Comparison of ENCODE assay signal across 24 mouse cellular contexts in the genomic region with DNA sequence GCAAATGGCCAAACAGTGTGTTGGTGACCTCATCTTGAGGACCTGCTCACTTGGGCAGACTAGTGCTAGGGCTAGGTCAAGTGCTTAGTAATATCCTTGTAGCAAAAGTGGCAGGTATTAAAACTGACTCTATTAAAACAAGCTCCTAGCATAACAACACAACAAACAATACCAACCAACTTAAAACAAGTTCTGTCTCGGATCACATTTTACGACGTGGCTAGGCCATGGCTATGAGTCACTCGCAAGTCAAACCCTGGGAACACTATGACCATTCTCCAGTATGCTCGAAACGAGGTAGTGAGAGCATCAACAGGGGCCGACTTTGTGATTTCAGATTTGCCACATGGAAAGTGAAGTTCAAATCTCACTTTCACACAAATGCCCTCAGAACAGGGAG. TPM values are rescaled to one million over a fixed set of nuclear protein-coding genes. Genes with fewer than 3 reads are reported as not detected.
DNase-seq lines count a peak whose midpoint lies in the region; ATAC-seq and TF ChIP-seq lines count a peak whose summit lies in the region.
"Had no signal": no experiment of that assay in that cellular context is flagged by ENCODE, and none has a peak within 500 bp of the region (broad histone marks: within the 10 kb centered on the region; RNA-seq: fewer than 3 reads in every experiment).

No protein-coding gene starts in this region.

- H3K79me2 ChIP-seq in myocyte (ENCODE audit: control insufficient read depth, insufficient read depth), result no peaks in the 10 kb centered on the region

- no peaks in the 10 kb centered on the region for H3K9me3 ChIP-seq in kidney, embryonic 14.5 days (ENCODE audit: control insufficient read depth, low read length)
- H3K9me3 ChIP-seq in midbrain, embryonic 11.5 days (ENCODE audit: control insufficient read depth, low read length), result no peaks in the 10 kb centered on the region
- H3K9me3 ChIP-seq in midbrain, embryonic 13.5 days, result no peaks in the 10 kb centered on the region
- H3K9me3 ChIP-seq in kidney, embryonic 16.5 days (ENCODE audit: low read length), result no peaks in the 10 kb centered on the region
- H3K9me3 ChIP-seq: embryonic facial prominence, embryonic 10.5 days; embryonic facial prominence, embryonic 15.5 days; hindbrain, embryonic 13.5 days had no signal

- no peaks in the 10 kb centered on the region for H3K27me3 ChIP-seq in kidney, embryonic 14.5 days (ENCODE audit: control insufficient read depth, insufficient read depth, low read length)
- H3K27me3 ChIP-seq in midbrain, embryonic 11.5 days (ENCODE audit: control insufficient read depth, insufficient read depth, low read length), result no peaks in the 10 kb centered on the region
- H3K27me3 ChIP-seq in midbrain, embryonic 13.5 days, result no peaks in the 10 kb centered on the region
- H3K27me3 ChIP-seq in myocyte (ENCODE audit: control insufficient read depth, insufficient read depth, insufficient read length), result no peaks in the 10 kb centered on the region
- no peaks in the 10 kb centered on the region for H3K27me3 ChIP-seq in kidney, embryonic 16.5 days (ENCODE audit: insufficient read depth, low read length)
- H3K27me3 ChIP-seq: embryonic facial prominence, embryonic 15.5 days; hindbrain, embryonic 13.5 days had no signal

- TF ChIP-seq CTCF in gastrocnemius, adult 2 months (IDR thresholded peaks at IDR 0.05), result no peak

- 0 out of 2 replicates have a peak, but pooled peaks have one; percentile 4 for ATAC-seq in kidney, embryonic 14.5 days (ENCODE audit: low FRiP score, low TSS enrichment)
- ATAC-seq in midbrain, embryonic 11.5 days (ENCODE audit: low FRiP score), result no peak
- ATAC-seq in midbrain, embryonic 13.5 days, result no peak
- no peak for ATAC-seq in kidney, embryonic 16.5 days (ENCODE audit: low FRiP score, low TSS enrichment)
- ATAC-seq: activated CD4-positive, CD25-positive, alpha-beta regulatory T cell, adult 4 months; forebrain, embryonic 16.5 days had no signal

- H3K9ac ChIP-seq in kidney, embryonic 14.5 days (ENCODE audit: low read depth, low read length), result no peak overlapping the region
- H3K9ac ChIP-seq in midbrain, embryonic 11.5 days (ENCODE audit: low read length), result no peak overlapping the region
- H3K9ac ChIP-seq in midbrain, embryonic 13.5 days (replicated peaks), result no peak overlapping the region
- H3K9ac ChIP-seq in kidney, embryonic 16.5 days (replicated peaks; ENCODE audit: low read length), result no peak overlapping the region
- H3K9ac ChIP-seq: embryonic facial prominence, embryonic 15.5 days; hindbrain, embryonic 13.5 days had no signal

- WGBS in kidney, embryonic 14.5 days, result 52% methylated on average over 7 of the region's 7 CpGs
- WGBS in midbrain, embryonic 11.5 days, result 92% methylated on average over 7 of the region's 7 CpGs
- WGBS in midbrain, embryonic 13.5 days, result 90% methylated on average over 7 of the region's 7 CpGs
- WGBS in kidney, embryonic 16.5 days, result 60% methylated on average over 7 of the region's 7 CpGs

- H3ac ChIP-seq in myocyte (ENCODE audit: control insufficient read depth, insufficient read length), result no peak overlapping the region

- no peak for DNase-seq in kidney, adult 11 months
- peak; percentile 75 for DNase-seq in midbrain, embryonic 11.5 days (ENCODE audit: low spot score, missing footprints)
- DNase-seq in NIH3T3 (ENCODE audit: low read depth), result peak; percentile 15
- DNase-seq in gastrocnemius, adult 2 months, result no peak
- DNase-seq: adrenal gland, adult 2 months; adrenal gland, postnatal 36 days; cerebellum, adult 2 months; cerebellum, postnatal 14 days; gastrocnemius, postnatal 10 days; kidney, adult 9 months; kidney, postnatal 25 days; left cerebral cortex, postnatal 4 days; lung, adult 2 months; lung, postnatal 10 days had no signal

- no peak for TF ChIP-seq POLR2A in myocyte (IDR thresholded peaks at IDR 0.05; ENCODE audit: insufficient read length, low read depth)

- H3K4me3 ChIP-seq in kidney, embryonic 14.5 days (ENCODE audit: low read length), result no peak overlapping the region
- H3K4me3 ChIP-seq in midbrain, embryonic 11.5 days (ENCODE audit: low read depth, low read length), result no peak overlapping the region
- no peak overlapping the region for H3K4me3 ChIP-seq in midbrain, embryonic 13.5 days (replicated peaks)
- H3K4me3 ChIP-seq in myocyte, result no peak overlapping the region
- H3K4me3 ChIP-seq in gastrocnemius, adult 2 months, result no peak overlapping the region
- no peak overlapping the region for H3K4me3 ChIP-seq in kidney, embryonic 16.5 days (ENCODE audit: low read length)
- H3K4me3 ChIP-seq: embryonic facial prominence, embryonic 10.5 days; embryonic facial prominence, embryonic 15.5 days; hindbrain, embryonic 13.5 days had no signal

- no peak overlapping the region for H3K4me2 ChIP-seq in kidney, embryonic 14.5 days (replicated peaks; ENCODE audit: low read depth, low read length)
- no peak overlapping the region for H3K4me2 ChIP-seq in midbrain, embryonic 11.5 days
- no peak overlapping the region for H3K4me2 ChIP-seq in midbrain, embryonic 13.5 days (replicated peaks)
- H3K4me2 ChIP-seq in myocyte (ENCODE audit: low read depth), result peak overlapping the region; percentile 92
- no peak overlapping the region for H3K4me2 ChIP-seq in kidney, embryonic 16.5 days (replicated peaks; ENCODE audit: low read depth, low read length)
- H3K4me2 ChIP-seq: embryonic facial prominence, embryonic 15.5 days; hindbrain, embryonic 13.5 days had no signal

- H3K4me1 ChIP-seq in kidney, embryonic 14.5 days (ENCODE audit: control insufficient read depth, insufficient read depth, low read length), result peaks cover 5% of the 10 kb centered on the region; the same call in 1 of the 2 replicates
- H3K4me1 ChIP-seq in midbrain, embryonic 11.5 days (ENCODE audit: control insufficient read depth, insufficient read depth, low read length), result peaks cover 12% of the 10 kb centered on the region
- H3K4me1 ChIP-seq in midbrain, embryonic 13.5 days (replicated peaks), result peaks cover 27% of the 10 kb centered on the region
- H3K4me1 ChIP-seq in kidney, embryonic 16.5 days (ENCODE audit: insufficient read depth, low read length), result peaks cover 14% of the 10 kb centered on the region

- intact Hi-C loops in gastrocnemius, adult 2 months (cut with DNase I), result no loop called here

- H3K27ac ChIP-seq in kidney, embryonic 14.5 days (ENCODE audit: low read depth, low read length), result no peak overlapping the region
- H3K27ac ChIP-seq in midbrain, embryonic 11.5 days (ENCODE audit: low read depth, low read length), result no peak overlapping the region
- no peak overlapping the region for H3K27ac ChIP-seq in midbrain, embryonic 13.5 days
- H3K27ac ChIP-seq in gastrocnemius, adult 2 months, result no peak overlapping the region
- no peak overlapping the region for H3K27ac ChIP-seq in kidney, embryonic 16.5 days (ENCODE audit: low read length)
- H3K27ac ChIP-seq: embryonic facial prominence, embryonic 15.5 days; hindbrain, embryonic 13.5 days; macrophage had no signal

- H3K36me3 ChIP-seq in kidney, embryonic 14.5 days (ENCODE audit: control insufficient read depth, insufficient read depth, low read length), result peaks cover 18% of the 10 kb centered on the region; the same call in 1 of the 2 replicates
- peaks cover 12% of the 10 kb centered on the region for H3K36me3 ChIP-seq in midbrain, embryonic 11.5 days (ENCODE audit: control insufficient read depth, insufficient read depth, low read length)
- peaks cover 44% of the 10 kb centered on the region for H3K36me3 ChIP-seq in midbrain, embryonic 13.5 days
- peaks cover 16% of the 10 kb centered on the region for H3K36me3 ChIP-seq in myocyte (ENCODE audit: control insufficient read depth, insufficient read depth)
- H3K36me3 ChIP-seq in kidney, embryonic 16.5 days (ENCODE audit: insufficient read depth, low read length), result peaks cover 26% of the 10 kb centered on the region; the same call in 1 of the 2 replicates

TF ChIP-seq in myocyte, 11 proteins besides CTCF, POLR2A, EP300 and RAD21:
- no peak for TF ChIP-seq USF1 (IDR thresholded peaks at IDR 0.05; ENCODE audit: low read depth)
- TF ChIP-seq TCF12 (IDR thresholded peaks at IDR 0.05; ENCODE audit: insufficient read depth, poor library complexity, severe bottlenecking), result no peak
- no peak for TF ChIP-seq CEBPB (IDR thresholded peaks at IDR 0.05; ENCODE audit: insufficient read depth, poor library complexity, severe bottlenecking)
- no peak for TF ChIP-seq MAX (IDR thresholded peaks at IDR 0.05; ENCODE audit: low read depth)
- no peak for TF ChIP-seq MYOG (IDR thresholded peaks at IDR 0.05; ENCODE audit: control insufficient read depth in 1 of 3, insufficient read depth in 1 of 3, insufficient read length in 2 of 3, low read depth in 2 of 3)
- TF ChIP-seq E2F4 (IDR thresholded peaks at IDR 0.05; ENCODE audit: insufficient read depth), result no peak
- TF ChIP-seq SRF (IDR thresholded peaks at IDR 0.05; ENCODE audit: control insufficient read depth, insufficient read length, low read depth), result no peak
- TF ChIP-seq MYOD1 (IDR thresholded peaks at IDR 0.05; ENCODE audit: control insufficient read depth in 1 of 3, insufficient read length in 2 of 3, low read depth in 2 of 3), result no peak
- no peak for TF ChIP-seq POLR2AphosphoS2 (IDR thresholded peaks at IDR 0.05; ENCODE audit: insufficient read length, low read depth)
- TF ChIP-seq TCF3 (IDR thresholded peaks at IDR 0.05; ENCODE audit: insufficient read length, low read depth), result no peak
- TF ChIP-seq REST (IDR thresholded peaks at IDR 0.05; ENCODE audit: insufficient read depth, insufficient read length), result no peak

RNA-seq across cellular contexts. Expression of gene Katnal1, which starts 33.3 kb away (rescaled TPM):
- 7.7 and 13.3 TPM in 2 replicates for polyA plus RNA-seq in kidney, embryonic 14.5 days (2014; fragmentation: Nextera tagmentation; extraction: Ambion mirVana)
- polyA plus RNA-seq in midbrain, embryonic 11.5 days (2014; fragmentation: Nextera tagmentation; extraction: Ambion mirVana), result 31.1 and 37.1 TPM in 2 replicates
- polyA plus RNA-seq in midbrain, embryonic 13.5 days (2015; fragmentation: Nextera tagmentation; extraction: Ambion mirVana), result 39.3 and 39.5 TPM in 2 replicates
- 7.6 TPM for polyA plus RNA-seq in myocyte (2012; fragmentation: generic; extraction: Trizol)
- total RNA-seq in gastrocnemius, adult 2 months (2021), result 1 to 10 TPM; 4.2 to 5.6 TPM
- 10.0 and 12.9 TPM in 2 replicates for polyA plus RNA-seq in kidney, embryonic 16.5 days (2015; fragmentation: Nextera tagmentation; extraction: Ambion mirVana)

Comparison
In these comparisons a context has a peak if more than half of its experiments do, and no peak if none do; other contexts are left out.
1. DNase-seq: peak in midbrain, embryonic 11.5 days (single experiment) and NIH3T3 (single experiment); none in kidney, adult 11 months (single experiment) and gastrocnemius, adult 2 months (single experiment).